Mouse (Mus musculus) G1E (cell line): ENCODE measurements around the gene Pde4d.

Experiments used
- CTCF ChIP-seq: IDR thresholded peaks from 2 replicates; pipeline ENCODE4 v1.5.1; 2012; ENCODE audit warnings: low read depth, low read length, inconsistent platforms, mixed read lengths
- GATA1 ChIP-seq: IDR thresholded peaks from 2 replicates; pipeline ENCODE4 v1.6.1; 2012; ENCODE audit warnings: borderline replicate concordance, low read length, inconsistent platforms, mixed read lengths

DNA sequence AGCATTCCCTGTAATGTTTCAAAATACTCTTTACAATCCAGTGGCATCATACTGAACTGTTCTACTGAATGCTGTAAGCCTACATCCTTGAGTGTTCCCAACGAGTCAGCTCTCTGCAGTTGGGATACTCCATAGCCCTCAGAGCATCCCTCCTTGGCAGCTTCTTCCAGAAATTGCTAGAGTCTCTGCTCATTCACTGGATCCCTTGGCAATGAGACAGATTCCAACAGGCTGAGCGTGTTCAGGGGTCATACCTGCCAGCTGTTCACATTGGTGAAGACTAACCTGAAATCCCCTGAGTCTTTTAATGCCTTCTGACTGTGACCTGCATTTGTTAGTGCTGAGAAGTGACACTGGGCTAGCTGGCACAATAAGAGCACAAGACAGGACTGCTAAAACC lies 1173.5 kb downstream of the Pde4d start:
- no peak for TF ChIP-seq CTCF
- no peak for TF ChIP-seq GATA1
